Mouse (Mus musculus): ENCODE measurements around the gene 1700025C18Rik. TPM values are rescaled to one million over a fixed set of nuclear protein-coding genes. Genes with fewer than 3 reads are reported as not detected.

1700025C18Rik gene
- total and polyA plus RNA-seq, 3 experiments: not detected

DNA sequence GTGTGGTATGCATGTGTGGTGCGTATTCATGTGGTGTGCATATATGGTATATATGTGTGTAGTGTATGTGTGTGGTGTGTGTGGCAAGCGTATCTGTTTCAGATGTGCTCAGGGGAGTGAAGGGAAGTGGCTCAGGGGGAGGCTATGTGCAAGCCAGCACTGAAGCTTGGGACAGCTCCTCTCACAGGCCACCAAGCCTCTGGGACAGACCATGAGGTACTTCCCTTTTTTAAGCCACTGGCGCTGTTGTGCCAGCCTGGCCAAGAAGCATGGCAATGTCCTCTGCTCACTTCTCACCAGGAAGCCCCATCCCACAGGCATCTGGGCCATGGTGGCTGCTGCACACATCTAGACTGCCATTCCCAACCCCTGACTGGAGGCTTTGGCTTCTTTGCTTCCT lies 12.4 kb upstream of the 1700025C18Rik start:
- no peaks in the 10 kb centered on the region for H3K4me1 ChIP-seq (ENCODE audit: insufficient read depth, low read depth, low read length)
- no peak for TF ChIP-seq GATA1 (IDR thresholded peaks at IDR 0.05; ENCODE audit: borderline replicate concordance, low read length)
- no peak for TF ChIP-seq GATA2 (IDR thresholded peaks at IDR 0.05; ENCODE audit: borderline replicate concordance, low read depth, low read length)
- TF ChIP-seq POLR2AphosphoS5 (IDR thresholded peaks at IDR 0.05; ENCODE audit: insufficient replicate concordance, low read depth, low read length): no peak
- TF ChIP-seq TAL1 (conservative IDR thresholded peaks at IDR 0.05; ENCODE audit: low read depth, low read length): no peak
- TF ChIP-seq CTCF (IDR thresholded peaks at IDR 0.05; ENCODE audit: low read depth, low read length): no peak
- H3K36me3 ChIP-seq (replicated peaks): no peaks in the 10 kb centered on the region
- ATAC-seq (ENCODE audit: extremely low read depth, insufficient number of reproducible peaks, low FRiP score, poor library complexity, severe bottlenecking) (no peak), DNase-seq (ENCODE audit: low spot score) (no peak)
- H3K9me3 ChIP-seq (replicated peaks): peaks cover 11% of the 10 kb centered on the region
- H3K4me3 ChIP-seq (ENCODE audit: low read depth, low read length): no peak overlapping the region
- no peaks in the 10 kb centered on the region for H3K27me3 ChIP-seq (ENCODE audit: insufficient read depth, low read length)

DNA sequence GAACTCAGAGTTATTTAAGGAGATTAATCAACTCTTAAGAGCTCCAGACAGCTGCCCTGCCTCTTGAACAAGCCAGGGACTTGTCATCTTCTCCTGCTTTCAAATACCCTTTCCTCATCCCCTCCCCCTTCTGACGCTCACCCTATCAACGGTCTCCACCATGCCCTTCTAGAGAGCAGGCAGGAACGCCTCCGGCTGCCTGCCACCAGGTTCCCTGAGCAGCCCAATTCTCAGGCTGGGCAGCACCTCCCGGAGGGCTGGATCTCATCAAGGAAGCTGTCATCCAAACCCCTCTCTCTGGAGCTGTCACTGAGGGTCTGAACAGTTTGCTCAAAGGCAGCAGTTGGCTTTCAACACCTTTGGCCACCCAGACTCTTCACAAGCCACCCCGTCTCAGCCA lies 10.2 kb upstream of the 1700025C18Rik start:
- no peak for TF ChIP-seq CTCF (IDR thresholded peaks at IDR 0.05; ENCODE audit: low read depth, low read length)
- no peak for TF ChIP-seq TAL1 (conservative IDR thresholded peaks at IDR 0.05; ENCODE audit: low read depth, low read length)
- no peak for TF ChIP-seq GATA2 (IDR thresholded peaks at IDR 0.05; ENCODE audit: borderline replicate concordance, low read depth, low read length)
- TF ChIP-seq GATA1 (IDR thresholded peaks at IDR 0.05; ENCODE audit: borderline replicate concordance, low read length): no peak
- TF ChIP-seq POLR2AphosphoS5 (IDR thresholded peaks at IDR 0.05; ENCODE audit: insufficient replicate concordance, low read depth, low read length): no peak
- Histone ChIP-seq H3K4me3 (ENCODE audit: low read depth, low read length) (no peak overlapping the region), H3K9me3 (replicated peaks) (peaks cover under 1% of the 10 kb centered on the region), H3K36me3 (replicated peaks) (no peaks in the 10 kb centered on the region), H3K27me3 (ENCODE audit: insufficient read depth, low read length) (no peaks in the 10 kb centered on the region; the same call in 1 of the 2 replicates), H3K4me1 (ENCODE audit: insufficient read depth, low read depth, low read length) (no peaks in the 10 kb centered on the region)
- no peak; the same call in 1 of the 2 replicates for ATAC-seq (ENCODE audit: extremely low read depth, insufficient number of reproducible peaks, low FRiP score, poor library complexity, severe bottlenecking)
- no peak for DNase-seq (ENCODE audit: low spot score)

DNA sequence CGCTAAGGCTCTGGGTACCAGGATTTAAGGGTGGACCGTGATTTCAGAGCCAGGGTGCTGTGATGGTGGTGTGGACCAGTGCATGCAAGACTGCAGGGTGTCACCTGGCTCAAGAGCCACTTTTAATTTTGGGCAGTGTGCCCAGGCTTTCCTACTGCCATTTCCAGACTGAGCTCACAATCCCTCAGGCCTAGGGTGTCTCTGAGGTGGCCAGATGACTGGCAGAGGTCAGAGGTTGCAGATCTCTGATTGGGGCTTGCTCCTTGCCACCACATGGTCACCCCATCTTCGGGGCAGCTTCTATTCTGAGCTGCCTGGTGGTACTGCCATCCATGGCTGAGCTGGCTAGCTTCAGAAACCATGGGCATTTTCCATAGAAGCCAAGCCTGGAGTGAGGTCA lies 8.3 kb upstream of the 1700025C18Rik start:
- Histone ChIP-seq H3K4me3 (ENCODE audit: low read depth, low read length) (no peak overlapping the region), H3K27me3 (ENCODE audit: insufficient read depth, low read length) (no peaks in the 10 kb centered on the region; the same call in 1 of the 2 replicates), H3K36me3 (replicated peaks) (no peaks in the 10 kb centered on the region), H3K9me3 (replicated peaks) (no peaks in the 10 kb centered on the region; the same call in 1 of the 2 replicates), H3K4me1 (ENCODE audit: insufficient read depth, low read depth, low read length) (no peaks in the 10 kb centered on the region)
- ATAC-seq (ENCODE audit: extremely low read depth, insufficient number of reproducible peaks, low FRiP score, poor library complexity, severe bottlenecking) (no peak), DNase-seq (ENCODE audit: low spot score) (no peak)
- TF ChIP-seq GATA1 (IDR thresholded peaks at IDR 0.05; ENCODE audit: borderline replicate concordance, low read length): no peak
- no peak for TF ChIP-seq CTCF (IDR thresholded peaks at IDR 0.05; ENCODE audit: low read depth, low read length)
- TF ChIP-seq POLR2AphosphoS5 (IDR thresholded peaks at IDR 0.05; ENCODE audit: insufficient replicate concordance, low read depth, low read length): no peak
- no peak for TF ChIP-seq TAL1 (conservative IDR thresholded peaks at IDR 0.05; ENCODE audit: low read depth, low read length)
- no peak for TF ChIP-seq GATA2 (IDR thresholded peaks at IDR 0.05; ENCODE audit: borderline replicate concordance, low read depth, low read length)

DNA sequence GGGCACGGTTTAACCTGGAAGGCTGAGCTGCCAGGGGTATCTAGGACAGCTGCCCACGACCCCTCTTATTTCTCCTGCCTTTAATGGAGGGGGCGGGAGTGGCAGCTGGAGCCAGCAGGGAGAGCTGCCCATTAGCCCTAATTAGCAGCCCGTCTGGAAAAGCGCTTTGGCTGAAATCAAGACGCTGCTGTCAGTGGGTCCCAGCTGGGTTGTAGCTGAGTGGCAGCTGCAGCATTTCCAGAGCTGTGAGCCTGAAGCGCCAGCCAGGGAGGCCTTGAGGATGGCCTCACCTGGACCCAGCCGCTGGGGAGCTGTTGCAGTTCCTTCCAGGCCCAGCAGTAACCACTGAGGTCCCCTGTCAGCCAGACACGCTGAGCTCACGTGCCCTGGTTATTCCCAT lies 5.8 kb upstream of the 1700025C18Rik start:
- TF ChIP-seq CTCF (IDR thresholded peaks at IDR 0.05; ENCODE audit: low read depth, low read length): no peak
- TF ChIP-seq TAL1 (conservative IDR thresholded peaks at IDR 0.05; ENCODE audit: low read depth, low read length): no peak
- TF ChIP-seq POLR2AphosphoS5 (IDR thresholded peaks at IDR 0.05; ENCODE audit: insufficient replicate concordance, low read depth, low read length): no peak
- TF ChIP-seq GATA1 (IDR thresholded peaks at IDR 0.05; ENCODE audit: borderline replicate concordance, low read length): no peak
- no peak for TF ChIP-seq GATA2 (IDR thresholded peaks at IDR 0.05; ENCODE audit: borderline replicate concordance, low read depth, low read length)
- DNase-seq (ENCODE audit: low spot score): no peak
- Histone ChIP-seq H3K4me3 (ENCODE audit: low read depth, low read length) (no peak overlapping the region), H3K4me1 (ENCODE audit: insufficient read depth, low read depth, low read length) (no peaks in the 10 kb centered on the region), H3K36me3 (replicated peaks) (no peaks in the 10 kb centered on the region), H3K27me3 (ENCODE audit: insufficient read depth, low read length) (no peaks in the 10 kb centered on the region; the same call in 1 of the 2 replicates), H3K9me3 (replicated peaks) (no peaks in the 10 kb centered on the region)
- no peak for ATAC-seq (ENCODE audit: extremely low read depth, insufficient number of reproducible peaks, low FRiP score, poor library complexity, severe bottlenecking)

DNA sequence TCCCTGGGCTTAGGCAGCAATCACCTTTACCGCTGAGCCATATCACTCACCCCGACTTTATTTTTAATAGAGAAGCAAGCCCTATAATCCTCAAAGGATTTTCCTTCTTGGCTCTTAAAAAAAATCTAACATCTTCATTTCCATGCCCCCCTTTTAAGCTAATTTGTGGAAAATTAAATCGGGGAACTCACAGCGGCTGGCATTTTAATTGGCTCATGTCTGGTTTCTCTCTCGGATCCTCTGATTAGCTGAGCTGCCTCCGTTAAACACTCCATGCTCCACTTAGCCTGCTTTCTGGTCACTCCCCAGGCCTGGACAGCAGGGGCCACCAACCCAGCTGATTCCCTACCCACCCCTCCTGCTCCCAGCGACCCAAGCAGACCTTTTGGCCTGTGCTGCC lies 1.8 kb upstream of the 1700025C18Rik start:
- Histone ChIP-seq H3K4me1 (ENCODE audit: insufficient read depth, low read depth, low read length) (no peaks in the 10 kb centered on the region), H3K27me3 (ENCODE audit: insufficient read depth, low read length) (no peaks in the 10 kb centered on the region; the same call in 1 of the 2 replicates), H3K9me3 (replicated peaks) (peaks cover 11% of the 10 kb centered on the region), H3K36me3 (replicated peaks) (no peaks in the 10 kb centered on the region), H3K4me3 (ENCODE audit: low read depth, low read length) (no peak overlapping the region)
- TF ChIP-seq POLR2AphosphoS5 (IDR thresholded peaks at IDR 0.05; ENCODE audit: insufficient replicate concordance, low read depth, low read length) (no peak), GATA2 (IDR thresholded peaks at IDR 0.05; ENCODE audit: borderline replicate concordance, low read depth, low read length) (no peak), GATA1 (IDR thresholded peaks at IDR 0.05; ENCODE audit: borderline replicate concordance, low read length) (no peak), TAL1 (conservative IDR thresholded peaks at IDR 0.05; ENCODE audit: low read depth, low read length) (no peak), CTCF (IDR thresholded peaks at IDR 0.05; ENCODE audit: low read depth, low read length) (no peak)
- ATAC-seq (ENCODE audit: extremely low read depth, insufficient number of reproducible peaks, low FRiP score, poor library complexity, severe bottlenecking) (no peak), DNase-seq (ENCODE audit: low spot score) (no peak)

DNA sequence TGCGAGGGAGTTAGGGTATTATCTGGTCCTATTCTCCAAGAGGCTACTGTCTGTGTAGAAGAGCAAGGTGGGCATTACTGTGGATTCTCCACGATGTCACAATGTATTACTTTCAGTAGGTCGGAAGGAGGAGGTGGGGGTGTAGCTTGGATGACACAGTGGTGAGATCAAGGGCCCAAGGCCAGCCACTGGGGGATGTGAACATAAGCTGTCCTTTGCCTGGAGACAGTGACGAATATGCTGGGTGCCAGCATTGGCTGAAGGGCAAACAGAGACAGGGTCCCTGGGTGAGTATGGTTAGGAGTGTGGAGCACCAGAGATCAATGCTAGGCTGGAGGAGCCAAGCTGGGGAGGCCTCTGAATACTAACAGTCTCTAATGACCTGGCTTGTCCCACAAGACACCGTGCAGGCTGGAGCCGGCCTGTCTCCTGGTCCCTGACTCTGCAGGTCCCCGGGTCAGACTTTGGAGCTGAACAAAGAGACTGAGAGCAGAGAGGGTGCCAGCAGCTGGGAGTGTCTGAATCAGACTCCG lies 949 bp upstream of the 1700025C18Rik start:
- no peak for TF ChIP-seq GATA1 (IDR thresholded peaks at IDR 0.05; ENCODE audit: borderline replicate concordance, low read length)
- TF ChIP-seq GATA2 (IDR thresholded peaks at IDR 0.05; ENCODE audit: borderline replicate concordance, low read depth, low read length): no peak
- no peak for TF ChIP-seq POLR2AphosphoS5 (IDR thresholded peaks at IDR 0.05; ENCODE audit: insufficient replicate concordance, low read depth, low read length)
- TF ChIP-seq TAL1 (conservative IDR thresholded peaks at IDR 0.05; ENCODE audit: low read depth, low read length): no peak
- no peak for TF ChIP-seq CTCF (IDR thresholded peaks at IDR 0.05; ENCODE audit: low read depth, low read length)
- peaks cover 11% of the 10 kb centered on the region for H3K9me3 ChIP-seq (replicated peaks)
- no peak for ATAC-seq (ENCODE audit: extremely low read depth, insufficient number of reproducible peaks, low FRiP score, poor library complexity, severe bottlenecking)
- H3K36me3 ChIP-seq (replicated peaks): no peaks in the 10 kb centered on the region
- H3K4me1 ChIP-seq (ENCODE audit: insufficient read depth, low read depth, low read length): no peaks in the 10 kb centered on the region
- no peak overlapping the region for H3K4me3 ChIP-seq (ENCODE audit: low read depth, low read length)
- no peak for DNase-seq (ENCODE audit: low spot score)
- H3K27me3 ChIP-seq (ENCODE audit: insufficient read depth, low read length): no peaks in the 10 kb centered on the region; the same call in 1 of the 2 replicates
